Mouse (Mus musculus) thymus, adult 2 months (tissue): ENCODE measurements around the gene Id1. TPM values are rescaled to one million over a fixed set of nuclear protein-coding genes. Genes with fewer than 3 reads are reported as not detected.

Experiments
- DNase-seq: peaks from one replicate; pipeline ENCODE4 v3.0.0; 2021
- H3K27ac ChIP-seq: fragments of 200-500 bp; 2 replicates; pipeline ENCODE4 v1.5.1; 2012; ENCODE audit warnings: low read length, control low read depth; ENCODE audit not compliant: control insufficient read depth, insufficient read depth
- H3K27me3 ChIP-seq: fragments of 200-500 bp; 2 replicates; pipeline ENCODE4 v1.6.1; 2012; ENCODE audit warnings: mild to moderate bottlenecking, low read length, moderate library complexity, mixed read lengths; ENCODE audit not compliant: control insufficient read depth, insufficient read depth
- H3K36me3 ChIP-seq: fragments of 200-500 bp; 2 replicates; pipeline ENCODE4 v1.6.1; 2012; ENCODE audit warnings: mild to moderate bottlenecking, low read length, moderate library complexity; ENCODE audit not compliant: control insufficient read depth, insufficient read depth
- H3K4me1 ChIP-seq: fragments of 200-500 bp; replicated peaks from 2 replicates; pipeline ENCODE4 v1.6.1; 2012; ENCODE audit warnings: low read length; ENCODE audit not compliant: control insufficient read depth, insufficient read depth
- H3K4me3 ChIP-seq: fragments of 200-500 bp; 2 replicates; pipeline ENCODE4 v1.5.1; 2012; ENCODE audit warnings: mild to moderate bottlenecking, low read length, control low read depth, moderate library complexity; ENCODE audit not compliant: control insufficient read depth, insufficient read depth
- CTCF ChIP-seq: fragments of 200-500 bp; IDR thresholded peaks from 2 replicates; pipeline ENCODE4 v1.5.1; 2012; ENCODE audit warnings: mild to moderate bottlenecking, control low read depth, low read length, moderate library complexity, borderline replicate concordance; ENCODE audit not compliant: control insufficient read depth, poor library complexity, insufficient read depth; ENCODE audit errors: extremely low read depth
- POLR2A ChIP-seq: fragments of 200-500 bp; IDR thresholded peaks from 2 replicates; pipeline ENCODE4 v1.6.1; 2012; ENCODE audit warnings: mild to moderate bottlenecking, low read length, control low read depth, moderate library complexity; ENCODE audit not compliant: control insufficient read depth, poor library complexity, insufficient read depth; ENCODE audit errors: extremely low read depth
- WGBS: fragments of 180-500 bp; shearing (Covaris S2); methylation state at CpG from one replicate; pipeline ENCODE4 v1.1.7; 2018; 5-methylcytosine and 5-hydroxymethylcytosine counted together
- polyA plus RNA-seq: library from polyadenylated mRNA; depleted of rRNA; stranded (reverse); fragments of >200 nt; gene quantifications from 2 replicates; pipeline ENCODE4 v1.2.3, GENCODE M21; 2012

Id1 gene
- polyA plus RNA-seq, 1 experiment = 66.4 TPM

DNA sequence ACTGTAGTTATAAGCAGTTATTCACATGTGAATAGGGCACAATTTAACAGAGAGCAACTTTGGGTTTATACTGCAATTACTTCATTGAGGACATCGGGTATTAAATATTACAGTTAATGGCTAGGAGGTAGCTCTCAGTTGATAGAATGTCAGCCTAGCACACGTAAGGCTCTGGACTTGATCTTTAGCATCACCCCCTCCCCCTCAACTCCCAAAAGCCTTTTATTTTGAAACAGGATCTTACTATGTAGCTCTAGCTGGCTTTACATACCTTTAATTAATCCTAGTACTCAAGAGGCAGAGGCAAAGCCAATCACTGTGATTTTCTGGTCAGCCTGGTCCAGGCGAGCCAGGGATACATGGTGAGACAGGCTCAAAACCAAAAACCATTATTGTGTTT is 41.0 kb downstream of the Id1 start:
- Histone ChIP-seq H3K4me1 (peaks cover 52% of the 10 kb centered on the region), H3K36me3 (peaks cover 30% of the 10 kb centered on the region), H3K27ac (peak overlapping the region; percentile 1; the same call in 1 of the 2 replicates), H3K4me3 (no peak overlapping the region), H3K27me3 (no peaks in the 10 kb centered on the region)
- DNase-seq = no peak
- WGBS = 94% methylated on average over 3 of the region's 3 CpGs
- TF ChIP-seq CTCF (no peak), POLR2A (no peak)

DNA sequence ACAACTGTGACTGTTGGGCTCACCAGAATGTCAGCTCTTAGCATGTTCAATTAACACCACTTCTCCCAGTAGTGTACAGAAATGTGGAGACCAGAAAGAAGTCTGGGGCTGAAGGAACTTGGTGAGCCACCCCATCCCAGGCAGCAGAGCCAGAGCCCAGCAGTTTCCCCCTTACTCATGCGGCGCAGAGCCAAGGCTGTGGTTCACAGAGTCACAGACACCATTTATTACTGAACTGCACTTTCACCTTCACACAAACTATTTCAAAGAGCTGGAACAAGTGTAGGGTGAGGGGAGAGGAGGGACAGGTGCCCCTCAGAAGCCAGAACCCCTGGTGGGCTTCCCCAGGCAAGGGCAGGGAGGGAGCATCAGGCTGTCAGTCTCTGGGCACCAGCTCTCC is 44.4 kb downstream of the Id1 start:
- Histone ChIP-seq H3K36me3 (peaks cover 32% of the 10 kb centered on the region), H3K4me3 (no peak overlapping the region), H3K4me1 (peaks cover 63% of the 10 kb centered on the region), H3K27me3 (no peaks in the 10 kb centered on the region), H3K27ac (no peak overlapping the region; the same call in 1 of the 2 replicates)
- no peak for TF ChIP-seq CTCF
- TF ChIP-seq POLR2A = no peak
- DNase-seq = no peak
- WGBS = 81% methylated on average over 2 of the region's 2 CpGs

DNA sequence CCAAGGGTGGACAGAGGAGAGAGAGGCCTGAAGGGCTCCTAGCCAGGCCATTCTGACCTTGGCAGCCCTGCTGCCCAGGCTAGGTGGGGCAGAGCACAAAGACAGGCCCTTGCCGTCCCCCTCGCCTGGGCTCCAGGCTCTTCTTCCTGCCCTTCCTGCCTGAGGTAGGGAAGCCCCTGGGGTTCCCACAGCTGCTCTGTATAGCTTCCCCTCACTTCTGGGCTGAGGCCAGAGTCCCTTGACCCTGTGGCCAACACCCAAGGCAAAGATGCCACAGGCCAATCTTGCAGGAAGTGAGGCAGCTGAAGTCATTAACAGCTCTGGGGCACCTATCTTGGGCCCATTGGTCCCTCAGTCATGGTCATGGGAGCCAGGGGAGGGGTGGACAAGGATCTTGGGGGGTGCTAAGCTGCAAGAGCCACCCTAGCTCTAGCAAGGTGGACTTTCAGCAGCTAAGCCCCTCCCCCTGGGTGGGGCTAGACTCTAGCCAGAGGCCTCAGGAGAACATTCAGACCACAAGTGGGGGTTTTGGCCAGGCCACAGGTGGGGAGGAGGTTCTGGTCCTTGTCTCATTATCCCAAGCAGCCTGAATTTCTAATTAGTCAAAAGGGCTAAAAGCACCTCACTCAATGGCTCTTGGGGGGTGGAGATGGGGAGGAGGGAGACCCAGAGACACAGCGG is 45.1 kb downstream of the Id1 start:
- H3K4me1 ChIP-seq = peaks cover 65% of the 10 kb centered on the region
- no peak for DNase-seq
- H3K4me3 ChIP-seq = no peak overlapping the region
- peaks cover 32% of the 10 kb centered on the region for H3K36me3 ChIP-seq
- TF ChIP-seq CTCF = no peak
- TF ChIP-seq POLR2A = no peak
- H3K27ac ChIP-seq = peak overlapping the region; percentile 12; the same call in 1 of the 2 replicates
- WGBS = 70% methylated on average over 3 of the region's 3 CpGs
- no peaks in the 10 kb centered on the region for H3K27me3 ChIP-seq

DNA sequence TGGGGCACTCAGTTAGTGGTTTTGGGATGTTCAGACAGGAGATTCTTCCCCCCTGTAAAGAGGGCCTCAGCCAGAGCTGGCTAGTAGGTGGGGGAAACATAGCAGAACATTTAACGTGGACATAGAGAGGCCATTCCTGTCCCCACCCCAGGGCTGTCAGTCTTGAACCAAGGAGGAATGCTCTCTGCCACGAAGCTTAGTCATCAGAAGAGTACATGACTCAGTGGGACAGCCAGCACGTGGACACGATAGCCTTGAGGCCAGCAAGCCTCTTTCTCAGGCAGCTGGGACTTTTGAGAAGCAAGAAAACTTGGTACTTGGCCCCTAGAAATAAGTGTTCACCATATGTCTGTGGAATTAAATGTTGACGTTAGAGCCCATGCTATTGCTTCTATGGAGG is 46.6 kb downstream of the Id1 start:
- H3K4me1 ChIP-seq = peaks cover 64% of the 10 kb centered on the region
- peaks cover 32% of the 10 kb centered on the region for H3K36me3 ChIP-seq
- peak overlapping the region; percentile 2; the same call in 1 of the 2 replicates for H3K27ac ChIP-seq
- TF ChIP-seq CTCF (no peak), POLR2A (no peak)
- 91% methylated on average over 5 of the region's 5 CpGs for WGBS
- no peak overlapping the region for H3K4me3 ChIP-seq
- no peak for DNase-seq
- H3K27me3 ChIP-seq = no peaks in the 10 kb centered on the region

DNA sequence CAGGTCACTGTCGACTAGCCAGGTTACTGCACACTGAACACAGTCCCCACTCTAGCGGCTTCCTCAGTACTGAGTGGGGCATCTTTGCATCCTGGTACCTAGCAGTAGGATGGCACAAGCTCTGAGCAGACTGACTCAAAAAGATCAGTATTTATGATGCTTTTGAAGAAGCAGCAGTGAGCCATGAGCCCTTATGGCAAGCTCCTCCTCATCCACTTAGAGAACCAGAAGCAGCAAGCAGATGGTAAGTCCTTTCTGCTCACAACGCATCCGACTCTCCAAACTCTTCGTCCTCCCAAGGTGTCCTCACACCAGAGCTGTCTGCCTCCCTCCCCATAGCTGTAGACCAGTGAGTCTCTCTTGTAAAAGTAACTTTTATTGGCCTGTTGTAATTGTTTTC is 47.2 kb downstream of the Id1 start:
- Histone ChIP-seq H3K27ac (0 out of 2 replicates have a peak overlapping the region, but pooled peaks have one; percentile 7), H3K27me3 (no peaks in the 10 kb centered on the region), H3K36me3 (peaks cover 32% of the 10 kb centered on the region), H3K4me1 (peaks cover 68% of the 10 kb centered on the region), H3K4me3 (no peak overlapping the region)
- DNase-seq = no peak
- 95% methylated on average over 5 of the region's 5 CpGs for WGBS
- TF ChIP-seq CTCF = no peak
- TF ChIP-seq POLR2A = no peak

DNA sequence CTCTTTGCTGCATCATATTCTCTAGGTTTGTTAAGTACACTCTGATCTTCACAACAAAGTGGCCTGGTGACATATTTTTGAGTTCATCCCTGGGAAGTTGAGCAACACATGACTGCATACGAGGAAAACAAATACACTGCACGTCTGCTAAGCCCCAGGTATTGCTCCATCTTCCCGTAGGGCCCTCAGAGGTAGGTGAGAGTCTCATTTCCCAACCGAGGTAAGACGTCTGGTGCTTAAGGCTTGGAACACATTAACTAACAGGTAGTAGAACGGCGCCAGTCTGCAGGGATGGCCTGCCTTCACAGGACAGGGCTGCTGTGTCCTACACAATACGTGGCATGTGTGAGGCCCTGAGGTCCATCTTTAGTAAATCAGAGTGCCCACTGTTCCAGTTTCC is 48.6 kb downstream of the Id1 start:
- no peak for TF ChIP-seq POLR2A
- no peak for TF ChIP-seq CTCF
- no peak overlapping the region for H3K4me3 ChIP-seq
- no peak for DNase-seq
- H3K27me3 ChIP-seq = no peaks in the 10 kb centered on the region
- WGBS = 96% methylated on average over 8 of the region's 8 CpGs
- peaks cover 26% of the 10 kb centered on the region for H3K36me3 ChIP-seq
- peaks cover 74% of the 10 kb centered on the region for H3K4me1 ChIP-seq
- H3K27ac ChIP-seq = no peak overlapping the region
